Mouse (Mus musculus) activated CD4-positive, CD25-positive, alpha-beta regulatory T cell, adult 9 weeks (primary cell): ENCODE results near the gene Smyd5. TPM values are rescaled to one million over a fixed set of nuclear protein-coding genes. Genes with fewer than 3 reads are reported as not detected.

Experiments used
- polyA plus RNA-seq: library from polyadenylated mRNA; unstranded; fragments of 100-300 nt; shearing (Covaris generic); gene quantifications from one replicate; pipeline ENCODE4 v1.2.1, GENCODE M21; 2017

Smyd5 gene
- 52.4 TPM for polyA plus RNA-seq

GRCm38 (mm10) chr6:85431842-85432431 is at the start of gene Smyd5:
Gene Smyd5, plus strand, starts transcription at chr6:85431989.

GRCm38 (mm10) chr6:85423836-85424379 is 7.9 kb upstream of the Smyd5 start, which contains the start of gene Noto:
Gene Noto, plus strand, starts transcription at chr6:85423886.

GRCm38 (mm10) chr6:85450697-85451663 is 19.2 kb downstream of the Smyd5 start, which contains the start of gene Cct7:
Gene Cct7, plus strand, starts transcription at chr6:85451514.

GRCm38 (mm10) chr6:85451664-85452410 is 20.0 kb downstream of the Smyd5 start, which contains the start of gene Pradc1:
Gene Pradc1, minus strand, starts transcription at chr6:85451970.

Other genes with a start within 250 kb of the Smyd5 start
- not detected for gene Emx1, start 244.6 kb upstream of the Smyd5 start, polyA plus RNA-seq
- gene Sfxn5, start 98.6 kb upstream of the Smyd5 start, polyA plus RNA-seq: 0.34 TPM
- 0.34 TPM for gene Rab11fip5, start 57.4 kb upstream of the Smyd5 start, polyA plus RNA-seq
- not detected for gene Noto, start 8.1 kb upstream of the Smyd5 start, polyA plus RNA-seq
- 347 TPM for gene Cct7, start 19.5 kb downstream of the Smyd5 start, polyA plus RNA-seq
- gene Pradc1, start 20.0 kb downstream of the Smyd5 start, polyA plus RNA-seq: 19.2 TPM
- gene Fbxo41, start 71.0 kb downstream of the Smyd5 start, polyA plus RNA-seq: 0.13 TPM
- not detected for gene Egr4, start 81.6 kb downstream of the Smyd5 start, polyA plus RNA-seq
- gene Alms1, start 155.5 kb downstream of the Smyd5 start, polyA plus RNA-seq: 2.3 TPM